Mouse (Mus musculus): ENCODE results near the gene Stx5a. TPM values are rescaled to one million over a fixed set of nuclear protein-coding genes. Genes with fewer than 3 reads are reported as not detected.
A peak's percentile ranks its signal among the peaks of the same experiment; 100 is the strongest.

Stx5a gene
- polyA plus RNA-seq (2015; fragmentation: Nextera tagmentation; extraction: Ambion mirVana) = 129 and 136 TPM in 2 replicates

- ATAC-seq = peak; percentile 98
- peak within 1 kb of the TSS; percentile 93 for H3K4me3 ChIP-seq (replicated peaks; ENCODE audit: low read length)
- no peaks in the 10 kb centered on the region for H3K9me3 ChIP-seq (ENCODE audit: control insufficient read depth, low read length)
- H3K4me1 ChIP-seq (replicated peaks; ENCODE audit: control insufficient read depth, insufficient read depth, low read length) = peaks cover 25% of the 10 kb centered on the region
- peak within 1 kb of the TSS; percentile 85 for H3K9ac ChIP-seq (replicated peaks; ENCODE audit: low read depth, low read length)
- peak within 1 kb of the TSS; percentile 99 for H3K4me2 ChIP-seq (ENCODE audit: low read length)
- H3K36me3 ChIP-seq (ENCODE audit: control insufficient read depth, insufficient read depth) = peaks cover 17% of the 10 kb centered on the region
- H3K27ac ChIP-seq (ENCODE audit: low read length) = peak within 1 kb of the TSS; percentile 96
- no peaks in the 10 kb centered on the region for H3K27me3 ChIP-seq (replicated peaks; ENCODE audit: control insufficient read depth, insufficient read depth, low read length)
- WGBS = under 1% methylated on average over 36 of the region's 36 CpGs
Observed at GRCm38 (mm10) chr19:8741243-8741869, at the start of gene Stx5a. Gene Stx5a (plus strand): TSS chr19:8741413.

- WGBS = 32% methylated on average over 9 of the region's 9 CpGs
- peak; percentile 76 for ATAC-seq
Observed at GRCm38 (mm10) chr19:8691871-8692539, 49.2 kb upstream of the Stx5a start.

GRCm38 (mm10) chr19:8692740-8693139 is 48.5 kb upstream of the Stx5a start:
- peak overlapping the region; percentile 68 for H3K27ac ChIP-seq (ENCODE audit: low read length)
- H3K9ac ChIP-seq (replicated peaks; ENCODE audit: low read depth, low read length) = no peak overlapping the region
- H3K4me3 ChIP-seq (replicated peaks; ENCODE audit: low read length) = no peak overlapping the region
- no peak overlapping the region for H3K4me2 ChIP-seq (ENCODE audit: low read length)
- 71% methylated on average over 5 of the region's 5 CpGs for WGBS
- no peaks in the 10 kb centered on the region for H3K36me3 ChIP-seq (ENCODE audit: control insufficient read depth, insufficient read depth)
- no peak for ATAC-seq
- no peaks in the 10 kb centered on the region for H3K9me3 ChIP-seq (ENCODE audit: control insufficient read depth, low read length)
- H3K4me1 ChIP-seq (replicated peaks; ENCODE audit: control insufficient read depth, insufficient read depth, low read length) = no peaks in the 10 kb centered on the region
- no peaks in the 10 kb centered on the region for H3K27me3 ChIP-seq (replicated peaks; ENCODE audit: control insufficient read depth, insufficient read depth, low read length)

More at GRCm38 (mm10) chr19:8691871-8692539, 49.2 kb upstream of the Stx5a start:
- H3K9me3 ChIP-seq (ENCODE audit: control insufficient read depth, low read length) = no peaks in the 10 kb centered on the region
- no peak overlapping the region for H3K4me2 ChIP-seq (ENCODE audit: low read length)
- no peak overlapping the region for H3K4me3 ChIP-seq (replicated peaks; ENCODE audit: low read length)
- no peak overlapping the region for H3K9ac ChIP-seq (replicated peaks; ENCODE audit: low read depth, low read length)
- no peaks in the 10 kb centered on the region for H3K27me3 ChIP-seq (replicated peaks; ENCODE audit: control insufficient read depth, insufficient read depth, low read length)
- peak overlapping the region; percentile 82 for H3K27ac ChIP-seq (ENCODE audit: low read length)
- no peaks in the 10 kb centered on the region for H3K36me3 ChIP-seq (ENCODE audit: control insufficient read depth, insufficient read depth)
- no peaks in the 10 kb centered on the region for H3K4me1 ChIP-seq (replicated peaks; ENCODE audit: control insufficient read depth, insufficient read depth, low read length)

GRCm38 (mm10) chr19:8695330-8695729 is 45.9 kb upstream of the Stx5a start:
- no peak for ATAC-seq
- Histone ChIP-seq H3K27me3 (replicated peaks; ENCODE audit: control insufficient read depth, insufficient read depth, low read length) (no peaks in the 10 kb centered on the region), H3K9ac (replicated peaks; ENCODE audit: low read depth, low read length) (no peak overlapping the region), H3K4me1 (replicated peaks; ENCODE audit: control insufficient read depth, insufficient read depth, low read length) (no peaks in the 10 kb centered on the region), H3K4me3 (replicated peaks; ENCODE audit: low read length) (no peak overlapping the region), H3K36me3 (ENCODE audit: control insufficient read depth, insufficient read depth) (no peaks in the 10 kb centered on the region), H3K4me2 (ENCODE audit: low read length) (no peak overlapping the region), H3K27ac (ENCODE audit: low read length) (no peak overlapping the region), H3K9me3 (ENCODE audit: control insufficient read depth, low read length) (no peaks in the 10 kb centered on the region)
- 57% methylated on average over 5 of the region's 6 CpGs for WGBS

- no peak overlapping the region for H3K27ac ChIP-seq (ENCODE audit: low read length)
- no peaks in the 10 kb centered on the region for H3K4me1 ChIP-seq (replicated peaks; ENCODE audit: control insufficient read depth, insufficient read depth, low read length)
- H3K9me3 ChIP-seq (ENCODE audit: control insufficient read depth, low read length) = no peaks in the 10 kb centered on the region
- H3K4me2 ChIP-seq (ENCODE audit: low read length) = no peak overlapping the region
- 81% methylated on average over 9 of the region's 9 CpGs for WGBS
- H3K9ac ChIP-seq (replicated peaks; ENCODE audit: low read depth, low read length) = no peak overlapping the region
- no peak overlapping the region for H3K4me3 ChIP-seq (replicated peaks; ENCODE audit: low read length)
- H3K27me3 ChIP-seq (replicated peaks; ENCODE audit: control insufficient read depth, insufficient read depth, low read length) = no peaks in the 10 kb centered on the region
- no peak for ATAC-seq
- no peaks in the 10 kb centered on the region for H3K36me3 ChIP-seq (ENCODE audit: control insufficient read depth, insufficient read depth)
Observed at GRCm38 (mm10) chr19:8699652-8700051, 41.6 kb upstream of the Stx5a start.

GRCm38 (mm10) chr19:8702458-8702857 is 38.8 kb upstream of the Stx5a start:
- no peak overlapping the region for H3K9ac ChIP-seq (replicated peaks; ENCODE audit: low read depth, low read length)
- no peak overlapping the region for H3K4me3 ChIP-seq (replicated peaks; ENCODE audit: low read length)
- WGBS = 55% methylated on average over 3 of the region's 3 CpGs
- no peak overlapping the region for H3K27ac ChIP-seq (ENCODE audit: low read length)
- ATAC-seq = no peak
- H3K36me3 ChIP-seq (ENCODE audit: control insufficient read depth, insufficient read depth) = peaks cover 5% of the 10 kb centered on the region
- H3K4me1 ChIP-seq (replicated peaks; ENCODE audit: control insufficient read depth, insufficient read depth, low read length) = no peaks in the 10 kb centered on the region
- H3K4me2 ChIP-seq (ENCODE audit: low read length) = no peak overlapping the region
- H3K27me3 ChIP-seq (replicated peaks; ENCODE audit: control insufficient read depth, insufficient read depth, low read length) = no peaks in the 10 kb centered on the region
- H3K9me3 ChIP-seq (ENCODE audit: control insufficient read depth, low read length) = no peaks in the 10 kb centered on the region

- no peak overlapping the region for H3K27ac ChIP-seq (ENCODE audit: low read length)
- no peak overlapping the region for H3K9ac ChIP-seq (replicated peaks; ENCODE audit: low read depth, low read length)
- 43% methylated on average over 4 of the region's 4 CpGs for WGBS
- no peak overlapping the region for H3K4me3 ChIP-seq (replicated peaks; ENCODE audit: low read length)
- H3K36me3 ChIP-seq (ENCODE audit: control insufficient read depth, insufficient read depth) = peaks cover 16% of the 10 kb centered on the region
- H3K4me2 ChIP-seq (ENCODE audit: low read length) = no peak overlapping the region
- ATAC-seq = no peak
- no peaks in the 10 kb centered on the region for H3K9me3 ChIP-seq (ENCODE audit: control insufficient read depth, low read length)
- H3K27me3 ChIP-seq (replicated peaks; ENCODE audit: control insufficient read depth, insufficient read depth, low read length) = no peaks in the 10 kb centered on the region
- H3K4me1 ChIP-seq (replicated peaks; ENCODE audit: control insufficient read depth, insufficient read depth, low read length) = no peaks in the 10 kb centered on the region
Observed at GRCm38 (mm10) chr19:8703571-8703970, 37.6 kb upstream of the Stx5a start.

GRCm38 (mm10) chr19:8705026-8705708 is 36.0 kb upstream of the Stx5a start:
- WGBS = 72% methylated on average over 6 of the region's 6 CpGs

GRCm38 (mm10) chr19:8706132-8706667 is 35.0 kb upstream of the Stx5a start:
- no peak overlapping the region for H3K4me2 ChIP-seq (ENCODE audit: low read length)
- no peak for ATAC-seq
- no peak overlapping the region for H3K4me3 ChIP-seq (replicated peaks; ENCODE audit: low read length)
- H3K9ac ChIP-seq (replicated peaks; ENCODE audit: low read depth, low read length) = no peak overlapping the region
- H3K27ac ChIP-seq (ENCODE audit: low read length) = no peak overlapping the region
- H3K9me3 ChIP-seq (ENCODE audit: control insufficient read depth, low read length) = no peaks in the 10 kb centered on the region
- peaks cover 31% of the 10 kb centered on the region for H3K36me3 ChIP-seq (ENCODE audit: control insufficient read depth, insufficient read depth)
- peaks cover 12% of the 10 kb centered on the region for H3K4me1 ChIP-seq (replicated peaks; ENCODE audit: control insufficient read depth, insufficient read depth, low read length)
- H3K27me3 ChIP-seq (replicated peaks; ENCODE audit: control insufficient read depth, insufficient read depth, low read length) = no peaks in the 10 kb centered on the region
- 87% methylated on average over 7 of the region's 7 CpGs for WGBS

More at GRCm38 (mm10) chr19:8705026-8705708, 36.0 kb upstream of the Stx5a start:
- no peak overlapping the region for H3K4me2 ChIP-seq (ENCODE audit: low read length)
- no peak overlapping the region for H3K9ac ChIP-seq (replicated peaks; ENCODE audit: low read depth, low read length)
- H3K9me3 ChIP-seq (ENCODE audit: control insufficient read depth, low read length) = no peaks in the 10 kb centered on the region
- peaks cover 29% of the 10 kb centered on the region for H3K36me3 ChIP-seq (ENCODE audit: control insufficient read depth, insufficient read depth)
- H3K27me3 ChIP-seq (replicated peaks; ENCODE audit: control insufficient read depth, insufficient read depth, low read length) = no peaks in the 10 kb centered on the region
- no peak overlapping the region for H3K4me3 ChIP-seq (replicated peaks; ENCODE audit: low read length)
- ATAC-seq = no peak
- no peak overlapping the region for H3K27ac ChIP-seq (ENCODE audit: low read length)
- H3K4me1 ChIP-seq (replicated peaks; ENCODE audit: control insufficient read depth, insufficient read depth, low read length) = peaks cover 3% of the 10 kb centered on the region; the same call in 1 of the 2 replicates
